Mouse (Mus musculus) lung, embryonic 14.5 days (tissue): ENCODE measurements around the gene Gm20441. TPM values are rescaled to one million over a fixed set of nuclear protein-coding genes. Genes with fewer than 3 reads are reported as not detected.

Experiments used
- ATAC-seq: fragments of 200-750 bp; cut with Nextera tagmentation; 2 replicates; pipeline ENCODE4 v1.8.0; 2017; ENCODE audit warnings: mild to moderate bottlenecking, moderate TSS enrichment, moderate library complexity; ENCODE audit not compliant: insufficient read depth
- DNase-seq: peaks from one replicate; pipeline ENCODE4 v3.0.0-alpha.2; 2015
- H3K27ac ChIP-seq: fragments of 300-500 bp; sonication (generic); 2 replicates; pipeline ENCODE4 v1.5.1; 2014; ENCODE audit warnings: low read depth, mild to moderate bottlenecking, moderate library complexity
- H3K27me3 ChIP-seq: fragments of 300-500 bp; sonication (generic); 2 replicates; pipeline ENCODE4 v1.6.1; 2014; ENCODE audit warnings: low read length, control low read depth; ENCODE audit not compliant: insufficient read depth
- H3K36me3 ChIP-seq: fragments of 300-500 bp; sonication (generic); 2 replicates; pipeline ENCODE4 v1.6.1; 2014; ENCODE audit warnings: control low read depth; ENCODE audit not compliant: insufficient read depth
- H3K4me1 ChIP-seq: fragments of 300-500 bp; sonication (generic); 2 replicates; pipeline ENCODE4 v1.6.1; 2014; ENCODE audit warnings: antibody characterized with exemption, control low read depth; ENCODE audit not compliant: insufficient read depth
- H3K4me2 ChIP-seq: fragments of 300-500 bp; sonication (generic); 2 replicates; pipeline ENCODE4 v1.6.1; 2014; ENCODE audit warnings: mild to moderate bottlenecking
- H3K4me3 ChIP-seq: fragments of 300-500 bp; sonication (generic); 2 replicates; pipeline ENCODE4 v1.5.1; 2014; ENCODE audit warnings: low read depth, low read length
- H3K9ac ChIP-seq: fragments of 300-500 bp; sonication (generic); 2 replicates; pipeline ENCODE4 v1.6.1; 2014
- H3K9me3 ChIP-seq: fragments of 300-500 bp; sonication (generic); 2 replicates; pipeline ENCODE4 v1.6.1; 2016; ENCODE audit warnings: low read depth, low read length, control low read depth
- CTCF ChIP-seq: IDR thresholded peaks from 2 replicates; pipeline ENCODE4 v1.5.1; 2016; ENCODE audit warnings: antibody characterized with exemption, low read depth
- WGBS: fragments of 180-500 bp; shearing (Covaris S2); extraction: QIAGEN DNeasy Blood & Tissue Kit; methylation state at CpG from one replicate; pipeline ENCODE4 v1.1.7; 2014; 5-methylcytosine and 5-hydroxymethylcytosine counted together
- polyA plus RNA-seq: library from polyadenylated mRNA; unstranded; fragments of >200 nt; fragmentation: Nextera tagmentation; extraction: Ambion mirVana; gene quantifications from 2 replicates; pipeline ENCODE4 v1.2.1, GENCODE M21; 2014

The Gm20441 gene
- polyA plus RNA-seq, result not detected in 2 replicates

DNA sequence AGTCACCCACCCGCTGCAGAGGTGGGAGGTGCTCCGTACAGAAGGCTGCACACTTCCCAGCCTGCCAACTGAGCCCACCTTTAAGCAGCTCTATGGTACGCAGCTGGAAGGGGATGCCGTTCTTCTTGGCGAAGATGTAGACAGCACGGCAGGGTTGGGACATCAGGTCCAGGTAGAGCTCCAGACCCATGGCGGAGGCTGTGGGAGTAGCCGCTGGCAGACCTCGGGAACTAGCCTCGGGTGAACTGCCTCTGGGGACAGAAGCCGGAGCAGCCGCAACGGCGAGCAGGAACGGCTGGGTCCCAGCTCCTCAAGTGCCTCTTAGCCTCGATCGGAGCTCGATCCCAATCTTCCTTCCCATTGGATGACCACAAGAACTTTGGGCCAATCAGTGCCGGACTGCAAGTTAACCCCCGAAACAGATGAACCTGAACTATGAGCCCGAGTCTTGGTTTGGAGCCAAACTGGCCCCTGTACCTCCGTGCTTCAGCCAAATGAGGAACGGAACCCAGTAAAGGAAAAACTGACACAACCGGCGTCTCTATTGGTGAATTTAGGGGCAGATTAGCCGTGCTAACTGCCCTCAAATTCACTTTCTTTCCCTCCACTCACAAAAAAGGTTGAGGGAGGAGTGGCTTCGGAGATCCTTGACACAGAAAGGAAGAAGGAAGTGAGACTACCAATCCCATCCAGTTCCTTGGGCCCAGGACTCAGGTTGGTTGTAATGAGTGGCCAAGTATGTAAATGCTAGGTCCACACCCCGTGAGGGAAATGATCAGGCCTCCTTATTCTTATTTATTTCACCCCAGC, at the start of gene Gm20441, which contains the start of gene Gstt3:
Gene Gm20441 (minus strand): TSS at position 186 of the 810 bp plus-strand sequence.
Gene Gstt3 (minus strand): TSS at position 646 of the 810 bp plus-strand sequence.
- WGBS, result under 1% methylated on average over 28 of the region's 28 CpGs
- no peak for TF ChIP-seq CTCF
- H3K9me3 ChIP-seq, result no peaks in the 10 kb centered on the region

DNA sequence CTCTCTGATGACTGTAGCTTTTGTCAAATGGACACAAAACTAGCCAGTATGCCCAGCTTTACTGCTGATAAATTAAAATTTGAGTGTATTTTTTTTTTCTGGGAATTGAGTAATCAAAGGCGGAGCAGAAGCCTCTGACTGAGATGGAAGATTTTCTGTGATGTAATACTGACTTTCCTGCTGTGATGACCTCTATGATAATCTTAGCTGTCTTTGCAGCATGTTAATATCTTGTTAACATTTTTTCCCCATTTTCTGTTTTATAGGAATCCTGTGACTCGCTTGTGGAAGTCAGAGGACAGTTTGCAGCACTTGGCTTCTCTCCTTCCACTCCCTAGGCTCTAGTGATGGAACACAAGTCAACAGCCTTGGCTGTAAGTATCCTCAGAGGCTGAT, 49.5 kb upstream of the Gm20441 start:
- H3K4me3 ChIP-seq, result no peak overlapping the region
- no peaks in the 10 kb centered on the region for H3K27me3 ChIP-seq
- no peak overlapping the region for H3K9ac ChIP-seq
- H3K4me2 ChIP-seq, result no peak overlapping the region
- no peaks in the 10 kb centered on the region for H3K9me3 ChIP-seq
- ATAC-seq (no peak), DNase-seq (no peak)
- WGBS, result 82% methylated on average over 2 of the region's 2 CpGs
- peaks cover 11% of the 10 kb centered on the region for H3K4me1 ChIP-seq
- TF ChIP-seq CTCF, result no peak
- H3K27ac ChIP-seq, result no peak overlapping the region
- H3K36me3 ChIP-seq, result no peaks in the 10 kb centered on the region

More for the DNA sequence above, at the start of gene Gm20441, which contains the start of gene Gstt3:
- H3K4me1 ChIP-seq, result no peaks in the 10 kb centered on the region
- peaks cover 13% of the 10 kb centered on the region for H3K27me3 ChIP-seq
- H3K9ac ChIP-seq, result peak within 1 kb of the TSS; percentile 27
- peak within 1 kb of the TSS; percentile 44 for H3K4me3 ChIP-seq
- no peaks in the 10 kb centered on the region for H3K36me3 ChIP-seq
- ATAC-seq (peak; percentile 88), DNase-seq (peak; percentile 81)
- peak within 1 kb of the TSS; percentile 44 for H3K27ac ChIP-seq
- H3K4me2 ChIP-seq, result peak within 1 kb of the TSS; percentile 74

DNA sequence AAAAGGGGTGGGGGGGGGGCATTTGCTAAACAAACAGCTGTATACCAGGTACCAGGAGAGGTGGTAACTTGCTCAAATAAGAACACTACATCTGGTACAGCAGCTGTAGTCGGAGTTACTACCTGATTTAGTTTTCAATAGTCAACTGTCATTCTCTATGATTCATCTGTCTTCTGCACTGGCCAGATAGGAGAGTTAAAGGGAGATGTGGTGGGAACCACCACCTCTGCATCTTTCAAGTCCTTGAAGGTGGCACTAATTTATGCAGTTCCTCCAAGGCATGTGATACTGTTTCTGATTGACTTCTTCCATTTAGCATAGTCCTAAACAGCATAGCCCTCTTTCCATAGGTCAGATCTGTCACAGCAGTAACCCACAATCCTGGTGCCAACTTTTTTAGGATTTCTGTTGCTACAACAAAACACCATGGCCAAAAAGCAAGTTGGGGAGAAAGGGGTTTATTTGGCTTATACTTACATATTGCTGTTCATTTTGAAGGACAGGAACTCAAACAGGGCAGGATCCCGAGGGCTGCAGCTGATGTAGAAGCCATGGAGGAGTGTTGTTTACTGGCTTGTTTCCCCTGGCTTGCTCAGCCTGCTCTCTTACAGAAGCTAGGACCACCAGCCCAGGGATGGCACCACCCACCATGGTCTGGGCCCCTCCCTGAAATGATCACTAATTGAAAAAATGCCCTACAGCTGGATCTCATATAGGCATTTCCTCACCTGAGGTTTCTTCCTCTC, 48.9 kb upstream of the Gm20441 start:
- no peaks in the 10 kb centered on the region for H3K36me3 ChIP-seq
- H3K4me1 ChIP-seq, result peaks cover 11% of the 10 kb centered on the region
- no peak for DNase-seq
- no peak for ATAC-seq
- no peak overlapping the region for H3K9ac ChIP-seq
- WGBS, result 81% methylated on average over 2 of the region's 2 CpGs
- no peaks in the 10 kb centered on the region for H3K9me3 ChIP-seq
- H3K27me3 ChIP-seq, result no peaks in the 10 kb centered on the region
- no peak for TF ChIP-seq CTCF
- no peak overlapping the region for H3K27ac ChIP-seq
- H3K4me2 ChIP-seq, result no peak overlapping the region
- H3K4me3 ChIP-seq, result no peak overlapping the region

DNA sequence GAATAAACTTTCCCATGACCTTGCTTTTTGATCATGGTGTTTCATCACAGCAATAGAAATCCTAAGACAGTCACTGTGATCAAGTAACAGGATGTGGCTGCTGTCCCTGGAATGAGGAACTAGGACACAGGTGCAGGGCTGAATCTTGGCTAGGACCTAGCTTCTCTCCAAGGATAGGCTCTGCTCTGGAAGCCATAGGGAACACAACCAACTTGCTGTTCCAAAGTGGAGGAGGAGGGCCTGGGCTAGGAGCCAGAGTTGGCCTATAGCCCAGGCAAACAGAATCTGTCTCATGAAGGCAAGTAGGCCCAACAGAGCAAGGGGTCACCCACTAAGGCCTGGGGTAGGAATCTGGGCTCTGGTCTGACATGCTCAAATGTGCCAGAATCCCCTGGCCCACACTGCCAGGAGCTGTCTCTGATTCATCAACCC, 47.8 kb upstream of the Gm20441 start:
- ATAC-seq (0 out of 2 replicates have a peak, but pooled peaks have one; percentile 5), DNase-seq (peak; percentile 72)
- Histone ChIP-seq H3K36me3 (no peaks in the 10 kb centered on the region), H3K9me3 (no peaks in the 10 kb centered on the region), H3K4me3 (no peak overlapping the region), H3K4me2 (no peak overlapping the region), H3K4me1 (peaks cover 7% of the 10 kb centered on the region), H3K27me3 (no peaks in the 10 kb centered on the region), H3K27ac (no peak overlapping the region), H3K9ac (no peak overlapping the region)
- no peak for TF ChIP-seq CTCF

DNA sequence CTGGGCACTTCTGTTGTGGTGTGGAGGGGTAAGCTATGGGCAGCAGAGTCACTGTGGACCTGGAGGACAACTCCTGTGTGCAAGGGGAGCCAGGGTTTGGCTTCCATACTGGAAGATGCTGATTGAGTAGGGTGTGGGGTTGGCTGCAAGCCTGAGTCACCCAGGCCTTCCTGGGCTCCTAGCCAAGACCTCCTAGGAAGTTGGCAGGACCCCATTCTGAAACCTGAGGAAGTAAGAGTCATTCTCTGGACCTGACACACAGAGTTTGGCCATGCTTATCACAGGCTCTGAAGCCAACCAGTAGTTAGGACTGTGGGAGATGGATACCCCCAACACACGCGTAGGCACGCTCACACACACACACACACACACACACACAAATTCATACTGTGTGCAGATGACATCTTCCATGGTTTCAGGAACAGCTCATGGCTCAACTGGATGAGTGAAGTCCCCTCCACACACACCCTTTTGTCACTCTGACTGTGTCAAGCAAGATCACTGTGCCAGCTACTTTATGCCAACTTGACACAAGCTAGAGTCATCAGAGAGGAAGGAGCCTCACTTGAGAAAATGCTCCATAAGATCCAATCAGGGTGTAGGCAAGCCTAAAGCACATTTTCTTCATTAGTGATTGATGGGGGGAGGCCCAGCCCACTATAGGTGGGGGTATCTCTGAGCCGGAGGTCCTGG, 47.1 kb upstream of the Gm20441 start:
- Histone ChIP-seq H3K27ac (no peak overlapping the region), H3K4me3 (no peak overlapping the region), H3K27me3 (no peaks in the 10 kb centered on the region), H3K9me3 (no peaks in the 10 kb centered on the region), H3K4me1 (peaks cover 4% of the 10 kb centered on the region; the same call in 1 of the 2 replicates), H3K4me2 (no peak overlapping the region), H3K36me3 (no peaks in the 10 kb centered on the region), H3K9ac (no peak overlapping the region)
- TF ChIP-seq CTCF, result no peak
- peak; percentile 79; the same call in 1 of the 2 replicates for ATAC-seq
- peak; percentile 85 for DNase-seq
- 67% methylated on average over 4 of the region's 4 CpGs for WGBS

DNA sequence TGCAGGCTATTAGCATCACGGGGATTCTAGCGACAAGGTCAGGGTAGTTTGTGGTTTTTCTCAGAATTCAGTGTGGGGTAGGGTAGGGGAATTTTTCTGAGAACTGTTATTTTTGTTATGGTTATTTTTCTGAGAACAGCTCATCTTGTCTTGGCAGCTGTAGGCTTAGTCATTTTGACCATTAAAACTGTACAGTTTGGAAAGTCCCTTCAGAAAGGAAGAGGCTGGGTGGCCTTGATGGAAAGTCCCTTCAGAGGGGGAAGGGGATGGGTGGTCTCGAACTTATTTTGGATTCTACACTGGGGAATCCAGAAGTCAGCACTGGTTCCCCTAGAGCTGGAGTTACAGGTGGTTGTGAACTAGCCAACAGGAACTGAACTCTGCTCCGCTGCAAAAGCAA, 43.8 kb upstream of the Gm20441 start:
- Histone ChIP-seq H3K9me3 (no peaks in the 10 kb centered on the region), H3K4me3 (no peak overlapping the region), H3K27me3 (no peaks in the 10 kb centered on the region), H3K36me3 (no peaks in the 10 kb centered on the region), H3K27ac (no peak overlapping the region), H3K4me1 (peaks cover 4% of the 10 kb centered on the region; the same call in 1 of the 2 replicates), H3K4me2 (no peak overlapping the region), H3K9ac (no peak overlapping the region)
- DNase-seq (no peak), ATAC-seq (no peak)
- 76% methylated on average over 4 of the region's 4 CpGs for WGBS
- no peak for TF ChIP-seq CTCF

DNA sequence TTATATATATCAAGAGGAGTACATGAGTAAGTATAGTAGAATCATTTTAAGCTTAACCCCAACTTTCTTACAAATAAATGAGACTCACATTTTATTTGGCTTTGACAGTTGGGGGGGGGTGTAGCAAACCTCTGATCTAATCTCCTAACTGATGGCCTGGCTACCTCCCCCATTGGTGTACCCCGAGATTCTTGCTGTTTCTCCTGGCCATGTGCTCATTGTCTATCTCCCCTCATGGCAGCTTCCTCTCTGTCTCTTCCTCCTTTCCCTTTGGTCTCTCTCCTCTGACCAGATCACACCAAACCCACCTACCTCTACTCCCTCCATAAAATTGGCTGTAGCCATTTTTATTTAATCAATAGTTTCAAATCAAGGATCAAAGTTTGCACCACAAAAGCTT, 43.0 kb upstream of the Gm20441 start:
- no peak for TF ChIP-seq CTCF
- DNase-seq (no peak), ATAC-seq (no peak)
- no peak overlapping the region for H3K4me2 ChIP-seq
- no peaks in the 10 kb centered on the region for H3K9me3 ChIP-seq
- no peak overlapping the region for H3K4me3 ChIP-seq
- H3K4me1 ChIP-seq, result peaks cover 4% of the 10 kb centered on the region; the same call in 1 of the 2 replicates
- H3K27me3 ChIP-seq, result no peaks in the 10 kb centered on the region
- no peaks in the 10 kb centered on the region for H3K36me3 ChIP-seq
- WGBS, result 95% methylated on average over 1 of the region's 1 CpGs
- H3K27ac ChIP-seq, result no peak overlapping the region
- no peak overlapping the region for H3K9ac ChIP-seq
